Mouse (Mus musculus) central nervous system, embryonic 18 days (tissue): ENCODE data around the gene Kpna6. TPM values are rescaled to one million over a fixed set of nuclear protein-coding genes. Genes with fewer than 3 reads are reported as not detected.

Experiments
- polyA plus RNA-seq: library from polyadenylated mRNA; depleted of rRNA; stranded (reverse); fragments of >200 nt; gene quantifications from 2 replicates; pipeline ENCODE4 v1.2.3, GENCODE M21; 2012; rRNA removed

Gene Kpna6
- 43.4 and 44.3 TPM in 2 replicates for polyA plus RNA-seq

DNA sequence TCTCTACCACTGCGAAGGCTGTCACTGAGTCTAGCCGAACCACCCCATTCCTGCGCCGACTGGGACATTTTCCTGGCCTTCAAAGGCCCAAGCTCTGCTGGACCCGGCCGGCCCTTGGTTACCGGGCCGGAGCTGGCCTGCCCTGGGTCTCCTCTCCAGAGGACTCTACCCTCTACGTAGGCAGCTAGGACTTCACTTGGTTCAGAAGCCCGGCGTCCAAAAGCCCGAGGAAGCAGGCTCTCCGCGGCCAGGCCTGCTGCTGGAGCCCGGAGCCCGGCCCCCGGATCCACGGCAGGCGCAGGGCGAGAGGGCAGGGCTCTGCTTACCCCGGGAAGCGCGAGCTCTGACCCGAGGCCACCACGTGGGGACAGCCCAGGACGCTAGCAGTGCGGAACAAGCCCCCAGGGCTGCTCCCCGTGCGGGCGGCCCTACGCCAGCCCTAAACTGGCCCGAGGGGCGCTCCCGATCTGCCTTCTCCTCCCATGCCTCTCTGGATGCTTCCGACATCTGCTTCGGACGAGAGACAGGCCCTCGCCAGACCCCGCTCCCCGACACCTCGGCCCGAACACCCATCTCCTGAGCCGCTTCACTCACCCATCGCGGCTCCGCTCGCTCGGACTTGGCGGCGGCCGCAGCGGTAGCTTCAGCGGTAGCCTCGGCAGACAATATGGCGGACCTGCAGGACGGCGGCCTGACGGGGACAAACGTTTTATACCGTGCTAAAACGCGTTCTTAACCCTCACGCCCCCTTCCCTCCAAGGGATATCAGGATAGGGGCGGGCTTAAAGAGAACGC lies at the start of gene Kpna6:
Gene Kpna6, minus strand, starts transcription at position 685 of the 795 bp plus-strand sequence.

DNA sequence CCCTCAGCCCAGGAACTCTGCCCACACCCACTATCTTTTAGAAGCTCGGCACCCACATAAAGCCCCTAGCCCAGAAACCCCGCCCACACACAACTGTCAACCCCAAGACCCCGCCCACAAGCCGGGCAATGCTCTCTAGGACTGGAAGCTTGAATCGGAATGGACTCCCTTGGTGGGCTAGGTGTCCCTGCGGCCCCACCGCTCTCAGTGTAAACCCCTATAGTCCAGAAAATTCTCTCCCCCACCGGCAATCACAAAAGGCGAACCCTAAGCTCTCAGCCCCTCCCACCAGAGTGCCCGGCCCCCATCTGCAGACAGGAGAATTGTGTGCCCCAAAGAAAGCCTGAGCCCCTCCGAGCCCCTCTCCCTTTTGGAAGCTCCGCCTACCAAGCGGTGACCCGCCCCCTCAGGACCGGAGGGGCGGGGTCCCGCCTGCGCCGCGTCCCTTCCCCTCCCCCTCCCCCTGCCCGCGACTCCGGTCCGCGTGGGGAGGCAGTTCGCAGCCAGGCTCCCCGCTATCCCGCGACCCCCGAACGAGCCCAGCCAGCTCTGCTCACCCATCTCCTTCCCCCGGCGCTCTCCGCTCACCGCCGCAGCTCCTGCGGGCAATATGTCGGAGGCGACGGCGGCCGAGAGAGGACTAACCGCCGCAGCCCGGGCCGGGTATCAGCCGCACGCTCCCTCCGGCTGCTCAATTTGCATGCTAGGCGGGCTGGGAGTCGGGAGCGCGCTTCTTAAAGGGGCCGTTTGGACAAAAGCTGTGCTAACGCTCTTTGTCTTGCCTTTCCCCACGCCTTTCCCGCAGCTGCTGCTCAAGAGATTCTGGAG lies 23.8 kb upstream of the Kpna6 start, which contains the start of gene Tmem39b:
Gene Tmem39b, minus strand, starts transcription at position 681 of the 828 bp plus-strand sequence.

DNA sequence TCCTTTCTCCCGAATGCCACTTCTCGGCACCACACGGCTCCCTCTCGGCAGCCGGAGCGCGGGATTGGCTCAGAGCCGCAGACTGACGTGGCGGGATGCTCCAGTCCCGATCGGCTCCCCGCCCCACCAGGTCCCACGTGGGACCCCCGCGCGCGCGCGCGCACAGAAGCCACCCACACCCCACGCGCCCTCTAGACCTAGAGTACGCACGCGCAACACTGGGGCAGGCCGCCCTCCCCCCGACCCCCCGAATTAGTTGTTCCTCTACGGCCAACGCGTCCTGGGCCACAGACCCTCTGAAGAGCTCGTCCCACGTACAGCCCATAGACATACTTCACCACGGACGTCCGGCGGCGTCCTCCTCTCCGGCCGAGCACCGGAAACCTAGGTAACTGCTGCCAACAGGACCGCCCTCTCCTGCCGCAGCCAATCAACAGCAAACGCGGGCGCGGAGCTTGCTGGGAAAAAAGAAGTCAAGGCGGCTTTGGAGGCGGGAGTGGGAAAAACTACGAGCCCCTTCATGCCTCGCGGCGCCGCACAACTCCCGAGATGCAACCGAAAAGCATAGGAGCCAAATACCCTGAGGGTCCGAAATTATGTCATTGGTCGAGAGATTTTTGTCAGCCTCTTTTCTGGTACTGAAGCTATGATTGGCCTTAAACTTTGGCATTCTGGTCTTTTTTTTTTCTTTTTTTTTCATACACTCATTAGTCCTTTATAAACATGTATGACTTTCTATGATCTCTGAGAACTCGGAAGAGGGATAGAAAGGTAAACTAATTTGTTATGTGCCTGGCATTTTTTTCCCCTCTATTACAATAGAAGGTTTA lies 31.7 kb downstream of the Kpna6 start, which contains the start of gene Txlna:
Gene Txlna, minus strand, starts transcription at position 428 of the 830 bp plus-strand sequence.

DNA sequence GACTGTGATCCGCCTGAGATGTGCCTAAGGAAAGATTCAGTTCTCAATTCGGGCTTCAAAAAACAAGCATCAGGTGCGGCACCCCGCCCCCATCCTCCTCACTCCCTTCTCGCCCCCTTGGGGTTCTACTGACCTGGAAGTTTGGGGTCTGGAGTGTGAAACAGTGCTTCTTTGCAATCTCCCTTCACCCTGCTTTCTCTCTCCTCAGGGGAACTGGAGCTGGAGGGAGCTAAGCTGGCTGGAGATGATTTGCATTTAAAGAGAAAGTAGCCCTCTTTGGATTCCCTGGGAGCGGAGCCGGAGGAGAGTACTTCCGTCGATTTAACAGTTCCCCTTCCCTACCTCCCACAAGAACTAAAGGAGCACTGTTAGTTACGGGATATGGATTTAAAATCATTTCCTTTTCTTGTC lies 48.9 kb downstream of the Kpna6 start, which contains the start of gene Ccdc28b:
Gene Ccdc28b, minus strand, starts transcription at position 267 of the 411 bp plus-strand sequence.

DNA sequence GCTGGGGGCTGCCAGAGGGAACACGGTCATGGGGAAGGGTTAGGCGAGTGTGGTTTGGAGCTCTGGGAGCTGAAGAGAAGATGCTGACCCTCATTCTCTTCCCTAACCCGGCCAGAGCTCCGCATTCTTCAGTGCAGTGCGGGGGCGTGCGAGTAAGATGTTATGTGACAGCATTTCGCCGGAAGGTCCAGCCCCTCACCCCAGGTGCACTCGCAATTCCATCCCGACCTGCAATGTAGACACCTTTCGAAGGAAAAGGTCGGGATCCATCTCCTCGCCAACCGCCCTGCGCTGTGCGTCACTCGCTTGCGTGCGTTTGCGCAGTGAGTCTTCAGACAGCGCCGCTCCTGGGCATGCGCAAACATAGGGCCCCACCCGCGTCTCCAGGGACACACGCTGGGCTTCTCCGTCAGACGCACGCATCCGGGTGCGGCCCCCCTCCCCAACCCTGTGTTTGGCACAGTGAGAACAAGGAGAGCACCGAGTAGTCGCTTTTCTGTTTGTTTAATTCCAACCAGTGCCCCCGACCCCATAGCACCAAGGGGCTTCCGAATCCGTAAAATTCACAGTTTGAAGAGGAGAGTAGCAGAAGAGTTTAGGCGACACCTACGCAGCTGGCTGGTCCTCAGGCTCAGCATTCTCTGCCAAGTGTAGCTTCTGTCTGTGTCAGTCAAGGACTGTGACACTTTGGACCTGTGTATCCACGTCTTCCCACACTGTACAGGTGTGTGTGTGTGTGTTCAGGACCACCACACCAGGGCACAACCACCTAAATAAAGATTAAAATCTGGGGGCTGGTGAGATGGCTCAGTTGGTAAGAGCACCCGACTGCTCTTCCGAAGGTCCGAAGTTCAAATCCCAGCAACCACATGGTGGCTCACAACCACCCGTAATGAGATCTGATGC lies 53.5 kb downstream of the Kpna6 start, which contains the start of gene Iqcc:
Gene Iqcc, minus strand, starts transcription at position 314 of the 906 bp plus-strand sequence.

DNA sequence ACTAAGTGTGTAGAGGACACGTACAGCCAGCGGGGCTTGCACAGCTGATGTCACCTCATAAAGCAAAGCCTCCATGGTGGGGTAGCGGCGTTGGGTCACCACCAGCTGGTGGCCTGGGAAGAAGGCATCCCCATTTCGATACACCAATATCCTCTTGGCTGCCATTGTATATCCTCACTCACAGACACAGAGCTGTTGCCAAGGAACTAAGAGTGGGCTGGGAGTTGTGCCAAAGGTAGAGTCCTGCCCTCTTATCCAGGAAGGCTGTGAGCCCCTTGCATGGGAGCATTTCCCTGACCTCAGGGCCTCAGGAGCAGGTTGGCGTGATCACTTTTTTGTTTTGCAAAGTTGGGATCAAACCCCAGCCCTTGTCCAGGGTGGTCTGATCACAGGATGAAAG lies 58.5 kb downstream of the Kpna6 start, which contains the start of gene Dcdc2b:
Gene Dcdc2b, minus strand, starts transcription at position 165 of the 400 bp plus-strand sequence.

DNA sequence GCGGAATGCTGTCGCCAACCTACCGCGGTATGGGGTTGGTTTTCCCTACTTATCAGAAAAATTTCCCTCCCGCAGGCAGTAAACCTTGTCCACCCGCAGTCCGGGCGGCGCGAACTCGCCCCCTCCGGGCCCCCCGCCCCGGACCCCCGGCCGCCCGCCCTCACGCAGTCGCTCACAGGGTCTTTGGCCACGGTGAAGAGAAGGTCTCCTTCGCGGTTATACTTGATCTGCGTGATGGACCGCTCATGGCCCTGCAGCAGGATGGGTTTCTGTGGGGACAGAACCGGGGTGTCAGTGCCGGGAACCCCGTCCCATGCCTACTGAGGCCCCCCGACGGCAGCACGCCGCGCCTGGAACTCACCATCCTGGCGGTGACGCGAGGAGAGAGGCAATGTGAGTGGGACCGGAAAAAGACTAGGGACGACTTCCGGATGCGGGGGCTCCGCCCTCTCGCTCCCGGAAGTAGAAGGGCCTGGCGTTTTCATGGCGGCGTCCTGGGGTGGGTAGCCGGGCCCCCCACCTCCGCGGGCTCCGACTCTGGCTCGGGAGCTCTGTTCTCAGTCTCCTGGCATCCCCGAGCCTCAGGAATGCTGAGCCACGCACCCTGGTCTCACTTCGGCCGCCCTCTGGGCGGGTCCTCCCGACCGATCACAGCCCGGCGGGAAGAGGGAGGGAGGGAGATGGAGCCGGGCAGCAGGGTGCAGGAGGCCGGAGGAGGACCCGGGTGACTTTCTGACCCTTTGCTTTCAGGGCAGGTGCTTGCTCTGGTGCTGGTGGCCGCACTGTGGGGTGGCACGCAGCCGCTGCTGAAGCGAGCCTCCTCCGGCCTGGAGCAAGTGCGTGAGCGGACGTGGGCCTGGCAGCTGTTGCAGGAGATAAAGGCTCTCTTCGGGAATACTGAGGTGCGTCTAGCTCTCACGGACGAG lies 72.1 kb downstream of the Kpna6 start, which contains the start of the genes Eif3i and Tmem234:
Gene Eif3i, minus strand, starts transcription at position 416 of the 926 bp plus-strand sequence.
Gene Tmem234, plus strand, starts transcription at position 436 of the 926 bp plus-strand sequence.

Other genes with a start within 250 kb of the Kpna6 start
- gene Zbtb8b, start 231.9 kb downstream of the Kpna6 start, polyA plus RNA-seq = 6.8 and 6.9 TPM in 2 replicates
- gene Bsdc1, start 211.2 kb downstream of the Kpna6 start, polyA plus RNA-seq = 16.2 and 21.8 TPM in 2 replicates
- gene Tssk3, start 181.7 kb downstream of the Kpna6 start, polyA plus RNA-seq = 0.41 and 0.62 TPM in 2 replicates
- gene Fam229a, start 181.6 kb downstream of the Kpna6 start, polyA plus RNA-seq = 0.74 and 0.80 TPM in 2 replicates
- 1,413 and 1,583 TPM in 2 replicates for gene Marcksl1, start 159.2 kb downstream of the Kpna6 start, polyA plus RNA-seq
- gene Hdac1, start 130.1 kb downstream of the Kpna6 start, polyA plus RNA-seq = 93.2 and 95.2 TPM in 2 replicates
- 14.9 and 16.0 TPM in 2 replicates for gene Lck, start 99.1 kb downstream of the Kpna6 start, polyA plus RNA-seq
- 0.43 and 0.70 TPM in 2 replicates for gene Fam167b, start 94.2 kb downstream of the Kpna6 start, polyA plus RNA-seq
- gene Eif3i, start 72.1 kb downstream of the Kpna6 start, polyA plus RNA-seq = 287 and 302 TPM in 2 replicates
- 150 and 156 TPM in 2 replicates for gene Tmem234, start 72.1 kb downstream of the Kpna6 start, polyA plus RNA-seq
- gene Dcdc2b, start 58.5 kb downstream of the Kpna6 start, polyA plus RNA-seq = 4.7 and 5.5 TPM in 2 replicates
- 32.2 and 33.4 TPM in 2 replicates for gene Iqcc, start 53.7 kb downstream of the Kpna6 start, polyA plus RNA-seq
- gene Ccdc28b, start 48.8 kb downstream of the Kpna6 start, polyA plus RNA-seq = 157 and 167 TPM in 2 replicates
- gene Txlna, start 31.7 kb downstream of the Kpna6 start, polyA plus RNA-seq = 41.8 and 43.0 TPM in 2 replicates
- gene Tmem39b, start 24.1 kb upstream of the Kpna6 start, polyA plus RNA-seq = 42.1 and 47.1 TPM in 2 replicates
- 58.4 and 71.5 TPM in 2 replicates for gene Khdrbs1, start 69.5 kb upstream of the Kpna6 start, polyA plus RNA-seq
- gene Ptp4a2, start 138.5 kb upstream of the Kpna6 start, polyA plus RNA-seq = 66.1 and 70.5 TPM in 2 replicates